In genomic region chr6:24347745-24348480, GRCm38 (mm10) we compare ENCODE assay signal across 8 mouse cellular contexts.
DNase-seq lines count a peak whose midpoint lies in the region; ATAC-seq lines count a peak whose summit lies in the region.

No protein-coding gene starts in this region.

- no peak overlapping the region for H3K27ac ChIP-seq in embryonic facial prominence, embryonic 14.5 days (replicated peaks; ENCODE audit: low read depth, low read length)
- no peak overlapping the region for H3K27ac ChIP-seq in intestine, embryonic 16.5 days (ENCODE audit: low read length)
- 0 out of 2 replicates have a peak overlapping the region, but pooled peaks have one; percentile 41 for H3K27ac ChIP-seq in lung, embryonic 15.5 days

- H3K36me3 ChIP-seq in embryonic facial prominence, embryonic 14.5 days (ENCODE audit: control insufficient read depth, insufficient read depth, low read length), result no peaks in the 10 kb centered on the region
- H3K36me3 ChIP-seq in intestine, embryonic 16.5 days (ENCODE audit: control insufficient read depth, insufficient read depth, low read length), result no peaks in the 10 kb centered on the region
- no peaks in the 10 kb centered on the region for H3K36me3 ChIP-seq in lung, embryonic 15.5 days

- no peak overlapping the region for H3K9ac ChIP-seq in embryonic facial prominence, embryonic 14.5 days (ENCODE audit: low read depth, low read length)
- H3K9ac ChIP-seq in intestine, embryonic 16.5 days (ENCODE audit: low read depth, low read length), result no peak overlapping the region
- no peak overlapping the region for H3K9ac ChIP-seq in lung, embryonic 15.5 days

- WGBS in embryonic facial prominence, embryonic 14.5 days, result 38% methylated on average over 13 of the region's 13 CpGs
- 56% methylated on average over 13 of the region's 13 CpGs for WGBS in intestine, embryonic 16.5 days
- 34% methylated on average over 13 of the region's 13 CpGs for WGBS in lung, embryonic 15.5 days

- peak overlapping the region; percentile 30 for H3K4me2 ChIP-seq in embryonic facial prominence, embryonic 14.5 days (ENCODE audit: low read depth, low read length)
- no peak overlapping the region for H3K4me2 ChIP-seq in intestine, embryonic 16.5 days (ENCODE audit: low read depth, low read length)
- peak overlapping the region; percentile 14; the same call in 1 of the 2 replicates for H3K4me2 ChIP-seq in lung, embryonic 15.5 days

- peak; percentile 69; the same call in 1 of the 2 replicates for ATAC-seq in embryonic facial prominence, embryonic 14.5 days (ENCODE audit: low read depth)
- ATAC-seq in intestine, embryonic 16.5 days, result peak; percentile 63
- peak; percentile 78; the same call in 1 of the 2 replicates for ATAC-seq in lung, embryonic 15.5 days (ENCODE audit: borderline replicate concordance, extremely low read depth, low FRiP score, low TSS enrichment)

- H3K4me1 ChIP-seq in embryonic facial prominence, embryonic 14.5 days (ENCODE audit: control insufficient read depth, insufficient read depth, low read length), result no peaks in the 10 kb centered on the region
- peaks cover 4% of the 10 kb centered on the region; the same call in 1 of the 2 replicates for H3K4me1 ChIP-seq in intestine, embryonic 16.5 days (ENCODE audit: control insufficient read depth, insufficient read depth, low read length)
- 0 out of 2 replicates have a peak, but pooled peaks cover 8% of the 10 kb centered on the region for H3K4me1 ChIP-seq in lung, embryonic 15.5 days

- DNase-seq in ovary, adult 18-20 months (ENCODE audit: low spot score), result peak; percentile 1
- DNase-seq in ovary, postnatal 14 days (ENCODE audit: low spot score), result no peak
- DNase-seq in embryonic facial prominence, embryonic 14.5 days (ENCODE audit: low spot score), result peak; percentile 63
- peak; percentile 27 to 35 for DNase-seq in spleen, postnatal 36 days (ENCODE audit: low spot score in 2 of 2)
- no peak for DNase-seq in layer of hippocampus, postnatal 14 days (ENCODE audit: low spot score in 2 of 2)
- no peak for DNase-seq in layer of hippocampus, postnatal 36 days

- H3K4me3 ChIP-seq in embryonic facial prominence, embryonic 14.5 days (ENCODE audit: low read depth, low read length), result no peak overlapping the region
- no peak overlapping the region for H3K4me3 ChIP-seq in intestine, embryonic 16.5 days (ENCODE audit: low read length)
- H3K4me3 ChIP-seq in lung, embryonic 15.5 days, result no peak overlapping the region

- H3K27me3 ChIP-seq in embryonic facial prominence, embryonic 14.5 days (replicated peaks; ENCODE audit: control insufficient read depth, insufficient read depth, low read length), result no peaks in the 10 kb centered on the region
- no peaks in the 10 kb centered on the region for H3K27me3 ChIP-seq in intestine, embryonic 16.5 days (replicated peaks; ENCODE audit: control insufficient read depth, insufficient read depth, low read length)
- no peaks in the 10 kb centered on the region for H3K27me3 ChIP-seq in lung, embryonic 15.5 days

- no peaks in the 10 kb centered on the region for H3K9me3 ChIP-seq in embryonic facial prominence, embryonic 14.5 days (ENCODE audit: control insufficient read depth, low read length)
- H3K9me3 ChIP-seq in intestine, embryonic 16.5 days (ENCODE audit: control insufficient read depth, low read length), result no peaks in the 10 kb centered on the region
- no peaks in the 10 kb centered on the region for H3K9me3 ChIP-seq in lung, embryonic 15.5 days

Comparison
In these comparisons a context has a peak if more than half of its experiments do, and no peak if none do; other contexts are left out.
1. DNase-seq: peak in ovary, adult 18-20 months (single experiment), embryonic facial prominence, embryonic 14.5 days (single experiment) and spleen, postnatal 36 days (2 of 2); none in ovary, postnatal 14 days (single experiment), layer of hippocampus, postnatal 14 days (0 of 2) and layer of hippocampus, postnatal 36 days (0 of 2).
2. Peak in every context shown above with its lines, with median percentiles within 50 percentile points of each other: ATAC-seq.